Mouse (Mus musculus) testis, adult 2 months (tissue): ENCODE results near the gene Zfp688. TPM values are rescaled to one million over a fixed set of nuclear protein-coding genes. Genes with fewer than 3 reads are reported as not detected.
"Not testable (repeated sequence)": the region's sequence is repeated elsewhere in the genome, so short reads cannot be mapped to it uniquely, and the experiment has no call there.

ENCODE experiments used
- H3K27ac ChIP-seq: fragments of 200-500 bp; 2 replicates; pipeline ENCODE4 v1.5.1; 2012; ENCODE audit warnings: low read depth, low read length; ENCODE audit not compliant: control insufficient read depth, insufficient read depth
- H3K27me3 ChIP-seq: fragments of 200-500 bp; 2 replicates; pipeline ENCODE4 v1.6.1; 2012; ENCODE audit warnings: mild to moderate bottlenecking, low read length, moderate library complexity; ENCODE audit not compliant: control insufficient read depth, insufficient read depth
- H3K36me3 ChIP-seq: fragments of 200-500 bp; 2 replicates; pipeline ENCODE4 v1.6.1; 2012; ENCODE audit warnings: mild to moderate bottlenecking, low read length; ENCODE audit not compliant: control insufficient read depth, insufficient read depth
- H3K4me1 ChIP-seq: fragments of 200-500 bp; 2 replicates; pipeline ENCODE4 v1.6.1; 2012; ENCODE audit warnings: low read length; ENCODE audit not compliant: control insufficient read depth, insufficient read depth
- H3K4me3 ChIP-seq: fragments of 200-500 bp; 2 replicates; pipeline ENCODE4 v1.5.1; 2012; ENCODE audit warnings: low read depth, mild to moderate bottlenecking, low read length, moderate library complexity, mixed read lengths; ENCODE audit not compliant: control insufficient read depth
- CTCF ChIP-seq: fragments of 200-500 bp; IDR thresholded peaks from 2 replicates; pipeline ENCODE4 v1.5.1; 2012; ENCODE audit warnings: low read depth, mild to moderate bottlenecking, inconsistent platforms, low read length, moderate library complexity; ENCODE audit not compliant: control insufficient read depth, insufficient read depth, insufficient replicate concordance
- POLR2A ChIP-seq: fragments of 200-500 bp; IDR thresholded peaks from 2 replicates; pipeline ENCODE4 v1.6.1; 2012; ENCODE audit warnings: low read depth, mild to moderate bottlenecking, inconsistent platforms, low read length, moderate library complexity; ENCODE audit not compliant: control insufficient read depth
- polyA plus RNA-seq: library from polyadenylated mRNA; depleted of rRNA; stranded (reverse); fragments of >200 nt; gene quantifications from 2 replicates; pipeline ENCODE4 v1.2.3, GENCODE M21; 2012

Gene Zfp688
- polyA plus RNA-seq, 1 experiment: 18.6 TPM

- Histone ChIP-seq H3K4me1 (peaks cover 10% of the 10 kb centered on the region), H3K27ac (no peak overlapping the region), H3K36me3 (no peaks in the 10 kb centered on the region), H3K4me3 (no peak overlapping the region), H3K27me3 (no peaks in the 10 kb centered on the region)
- TF ChIP-seq POLR2A (no peak), CTCF (no peak)
Measured at GRCm38 (mm10) chr7:127426354-127426753, 4.5 kb upstream of the Zfp688 start.

- TF ChIP-seq CTCF (no peak), POLR2A (no peak)
- Histone ChIP-seq H3K27ac (peak overlapping the region; percentile 8; the same call in 1 of the 2 replicates), H3K4me3 (no peak overlapping the region; the same call in 1 of the 2 replicates), H3K4me1 (peaks cover 12% of the 10 kb centered on the region), H3K36me3 (no peaks in the 10 kb centered on the region), H3K27me3 (no peaks in the 10 kb centered on the region)
Measured at GRCm38 (mm10) chr7:127425911-127426310, 4.0 kb upstream of the Zfp688 start.

GRCm38 (mm10) chr7:127425291-127425690, 3.4 kb upstream of the Zfp688 start:
- no peaks in the 10 kb centered on the region for H3K27me3 ChIP-seq
- H3K4me3 ChIP-seq: peak overlapping the region; percentile 29
- TF ChIP-seq CTCF (no peak), POLR2A (no peak)
- H3K27ac ChIP-seq: no peak overlapping the region
- peaks cover 12% of the 10 kb centered on the region for H3K4me1 ChIP-seq
- H3K36me3 ChIP-seq: no peaks in the 10 kb centered on the region

GRCm38 (mm10) chr7:127422247-127422646, 379 bp upstream of the Zfp688 start:
- TF ChIP-seq POLR2A (no peak), CTCF (no peak)

GRCm38 (mm10) chr7:127411418-127411817, 10.4 kb downstream of the Zfp688 start:
- TF ChIP-seq CTCF (no peak), POLR2A (no peak)
- Histone ChIP-seq H3K36me3 (no peaks in the 10 kb centered on the region), H3K27ac (no peak overlapping the region), H3K4me3 (peak overlapping the region; percentile 16; the same call in 1 of the 2 replicates), H3K27me3 (no peaks in the 10 kb centered on the region), H3K4me1 (peaks cover 4% of the 10 kb centered on the region)

More at GRCm38 (mm10) chr7:127422247-127422646, 379 bp upstream of the Zfp688 start:
- Histone ChIP-seq H3K4me1 (peaks cover 12% of the 10 kb centered on the region), H3K36me3 (no peaks in the 10 kb centered on the region), H3K27me3 (no peaks in the 10 kb centered on the region), H3K4me3 (peak overlapping the region; percentile 96), H3K27ac (peak overlapping the region; percentile 90)

- TF ChIP-seq POLR2A (peak; percentile 44; the same call in 1 of the 2 replicates), CTCF (peak; percentile 49)
- not testable (repeated sequence) for H3K36me3 ChIP-seq, H3K4me1 ChIP-seq, H3K27ac ChIP-seq, H3K27me3 ChIP-seq
- H3K4me3 ChIP-seq: peak within 1 kb of the TSS; percentile 75
Measured at GRCm38 (mm10) chr7:127406002-127406987, 15.6 kb downstream of the Zfp688 start, which contains the start of gene Zfp764. Gene Zfp764 (minus strand): TSS chr7:127406822.

GRCm38 (mm10) chr7:127404101-127404500, 17.8 kb downstream of the Zfp688 start:
- H3K27ac ChIP-seq, H3K4me3 ChIP-seq, H3K27me3 ChIP-seq, H3K4me1 ChIP-seq, H3K36me3 ChIP-seq: not testable (repeated sequence)
